Comparison of ENCODE assay signal across 9 mouse cellular contexts in the genomic region with DNA sequence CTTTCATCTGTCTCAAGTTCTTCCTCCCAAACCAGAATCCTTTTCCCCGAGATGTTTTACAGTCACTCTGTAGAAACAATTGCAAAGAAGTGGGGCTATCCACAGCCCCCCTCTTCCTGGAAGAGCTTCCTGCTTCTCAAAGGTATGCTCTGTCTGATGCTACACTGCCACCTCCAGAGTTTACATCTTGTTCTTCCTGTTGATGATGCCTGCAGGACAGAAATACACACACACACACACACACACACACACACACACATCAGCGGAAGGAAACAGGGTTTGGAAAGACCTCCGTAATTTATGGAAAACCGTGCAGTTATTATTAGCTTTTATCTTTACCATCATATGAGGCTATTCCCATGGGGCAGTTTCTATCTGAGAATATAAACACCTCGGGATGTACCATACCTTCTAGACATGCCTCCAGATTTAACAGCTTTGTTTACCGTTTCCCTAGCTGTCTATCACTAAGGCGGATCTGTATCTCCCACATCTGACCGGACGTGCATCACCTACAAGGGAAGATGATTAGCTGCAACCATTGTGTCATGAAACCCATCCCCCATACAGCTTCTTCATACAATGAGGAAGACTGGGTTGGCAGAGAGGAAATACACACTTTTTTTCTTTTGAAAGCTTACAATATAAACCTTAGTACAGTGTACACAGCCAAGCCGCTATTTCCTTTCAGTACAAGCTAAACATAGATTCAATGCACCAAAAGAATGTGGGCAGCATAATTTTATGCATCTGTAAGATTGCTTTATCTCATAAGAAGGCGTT.
A peak's percentile ranks its signal among the peaks of the same experiment; 100 is the strongest.
DNase-seq lines count a peak whose midpoint lies in the region; ATAC-seq and TF ChIP-seq lines count a peak whose summit lies in the region.
"Had no signal": no experiment of that assay in that cellular context is flagged by ENCODE, and none has a peak within 500 bp of the region (broad histone marks: within the 10 kb centered on the region; RNA-seq: fewer than 3 reads in every experiment).

No protein-coding gene starts in this region.

- no peaks in the 10 kb centered on the region for H3K9me3 ChIP-seq in lung, embryonic 16.5 days (ENCODE audit: control insufficient read depth, low read length)

- H3K4me2 ChIP-seq in lung, embryonic 16.5 days (ENCODE audit: low read depth, low read length) = no peak overlapping the region

- ATAC-seq in lung, embryonic 16.5 days (ENCODE audit: low read depth) = peak; percentile 86
- ATAC-seq in erythroblast, adult 5-6 weeks (replicated peaks; ENCODE audit: low FRiP score, poor library complexity, severe bottlenecking) = no peak
- ATAC-seq: Patski had no signal

- no peak overlapping the region for H3K9ac ChIP-seq in lung, embryonic 16.5 days (ENCODE audit: low read length)

- H3K4me3 ChIP-seq in layer of hippocampus, adult 2 months = no peak overlapping the region
- no peak overlapping the region for H3K4me3 ChIP-seq in lung, embryonic 16.5 days (ENCODE audit: low read length)

- DNase-seq in adrenal gland, adult 2 months = peak; percentile 4
- DNase-seq in adrenal gland, postnatal 4 days (ENCODE audit: low spot score in 2 of 2) = no peak
- no peak for DNase-seq in layer of hippocampus, adult 2 months (ENCODE audit: low spot score in 2 of 2)
- no peak for DNase-seq in layer of hippocampus, postnatal 36 days
- DNase-seq in heart, postnatal 4 days = peak; percentile 11
- DNase-seq in thymus, postnatal 25 days = no peak

- peaks cover 5% of the 10 kb centered on the region; the same call in 1 of the 2 replicates for H3K4me1 ChIP-seq in lung, embryonic 16.5 days (replicated peaks; ENCODE audit: control insufficient read depth, insufficient read depth, low read length)

- H3K27ac ChIP-seq in layer of hippocampus, adult 2 months = peak overlapping the region; percentile 43; the same call in 1 of the 2 replicates
- no peak overlapping the region for H3K27ac ChIP-seq in lung, embryonic 16.5 days (ENCODE audit: low read length)

- TF ChIP-seq CTCF in layer of hippocampus, adult 2 months (conservative IDR thresholded peaks at IDR 0.05) = no peak

- 54% methylated on average over 11 of the region's 11 CpGs for WGBS in lung, embryonic 16.5 days

- H3K27me3 ChIP-seq in lung, embryonic 16.5 days (ENCODE audit: control insufficient read depth, insufficient read depth, low read depth, low read length) = no peaks in the 10 kb centered on the region
- H3K27me3 ChIP-seq: Patski had no signal

- no peaks in the 10 kb centered on the region for H3K36me3 ChIP-seq in lung, embryonic 16.5 days (ENCODE audit: control insufficient read depth, insufficient read depth, low read length)

Comparison
In these comparisons a context has a peak if more than half of its experiments do, and no peak if none do; other contexts are left out.
1. DNase-seq: peak in adrenal gland, adult 2 months (single experiment) and heart, postnatal 4 days (single experiment); none in adrenal gland, postnatal 4 days (0 of 2), layer of hippocampus, adult 2 months (0 of 2), layer of hippocampus, postnatal 36 days (0 of 2) and thymus, postnatal 25 days (single experiment).